Mouse (Mus musculus): ENCODE measurements around the gene Fam241b. TPM values are rescaled to one million over a fixed set of nuclear protein-coding genes. Genes with fewer than 3 reads are reported as not detected.

The Fam241b gene
- total and polyA plus RNA-seq, 3 experiments: 11.2 to 19.0 TPM; not detected in 1

GRCm38 (mm10) chr10:62104835-62105576 lies 38.7 kb downstream of the Fam241b start:
- Histone ChIP-seq H3K79me2 (ENCODE audit: control insufficient read depth, insufficient read depth, low read length, poor library complexity) (no peaks in the 10 kb centered on the region), H3K27ac (ENCODE audit: control insufficient read depth, low read depth, low read length) (no peak overlapping the region), H3K27me3 (ENCODE audit: control insufficient read depth in 1 of 2, insufficient read depth in 2 of 2, low read length in 2 of 2) (no peaks in the 10 kb centered on the region), H3K36me3 (ENCODE audit: control insufficient read depth in 1 of 2, insufficient read depth in 2 of 2, low read length in 2 of 2) (no peaks in the 10 kb centered on the region), H3K9ac (ENCODE audit: control insufficient read depth, low read depth, low read length, poor library complexity, severe bottlenecking) (no peak overlapping the region), H3K4me1 (ENCODE audit: control insufficient read depth in 1 of 2, insufficient read depth in 2 of 2, low read length in 2 of 2) (no peaks in the 10 kb centered on the region), H3K9me3 (replicated peaks; ENCODE audit: insufficient read depth, low read length) (no peaks in the 10 kb centered on the region), H3K4me3 (ENCODE audit: control insufficient read depth in 1 of 2, insufficient read depth in 1 of 2, low read depth in 2 of 2, low read length in 2 of 2) (no peak overlapping the region)
- TF ChIP-seq SMC3 (IDR thresholded peaks at IDR 0.05; ENCODE audit: low read depth, low read length) (peak; percentile 85), MXI1 (IDR thresholded peaks at IDR 0.05; ENCODE audit: low read depth, low read length) (0 out of 2 replicates have a peak, but pooled peaks have one; percentile 20), KAT2A (conservative IDR thresholded peaks at IDR 0.05; ENCODE audit: low read depth, low read length) (no peak), ZMIZ1 (IDR thresholded peaks at IDR 0.05; ENCODE audit: low read depth, low read length) (no peak), ZNF384 (IDR thresholded peaks at IDR 0.05; ENCODE audit: low read depth, low read length) (peak; percentile 72), MAZ (IDR thresholded peaks at IDR 0.05; ENCODE audit: low read depth, low read length) (0 out of 2 replicates have a peak, but pooled peaks have one; percentile 29), MYC (IDR thresholded peaks at IDR 0.05; ENCODE audit: low read depth, low read length) (peak; percentile 56; the same call in 1 of the 2 replicates), GABPA (IDR thresholded peaks at IDR 0.05; ENCODE audit: low read depth, low read length) (no peak), ZC3H11A (IDR thresholded peaks at IDR 0.05; ENCODE audit: low read depth, low read length) (peak; percentile 70), RAD21 (IDR thresholded peaks at IDR 0.05; ENCODE audit: low read depth, low read length) (peak; percentile 76), CTCF (IDR thresholded peaks at IDR 0.05 in 2 of 3, conservative IDR thresholded peaks at IDR 0.05 in 1 of 3; ENCODE audit: control insufficient read depth in 1 of 3, insufficient read depth in 1 of 3, low read depth in 2 of 3, low read length in 3 of 3, poor library complexity in 1 of 3, severe bottlenecking in 1 of 3) (peak; percentile 54 to 85 (median 82); a peak in 5 of 6 replicates)
- peak; percentile 72 for DNase-seq (ENCODE audit: low read depth, low spot score)

GRCm38 (mm10) chr10:62101504-62102439 lies 41.9 kb downstream of the Fam241b start:
- no peaks in the 10 kb centered on the region for H3K4me1 ChIP-seq (ENCODE audit: control insufficient read depth in 1 of 2, insufficient read depth in 2 of 2, low read length in 2 of 2)
- DNase-seq (ENCODE audit: low read depth, low spot score): peak; percentile 66
- H3K9me3 ChIP-seq (replicated peaks; ENCODE audit: insufficient read depth, low read length): no peaks in the 10 kb centered on the region
- H3K27ac ChIP-seq (ENCODE audit: control insufficient read depth, low read depth, low read length): no peak overlapping the region
- no peaks in the 10 kb centered on the region for H3K36me3 ChIP-seq (ENCODE audit: control insufficient read depth in 1 of 2, insufficient read depth in 2 of 2, low read length in 2 of 2)
- no peaks in the 10 kb centered on the region for H3K27me3 ChIP-seq (ENCODE audit: control insufficient read depth in 1 of 2, insufficient read depth in 2 of 2, low read length in 2 of 2)
- H3K4me3 ChIP-seq (ENCODE audit: control insufficient read depth in 1 of 2, insufficient read depth in 1 of 2, low read depth in 2 of 2, low read length in 2 of 2): no peak overlapping the region
- H3K79me2 ChIP-seq (ENCODE audit: control insufficient read depth, insufficient read depth, low read length, poor library complexity): no peaks in the 10 kb centered on the region
- H3K9ac ChIP-seq (ENCODE audit: control insufficient read depth, low read depth, low read length, poor library complexity, severe bottlenecking): no peak overlapping the region
- TF ChIP-seq MXI1 (IDR thresholded peaks at IDR 0.05; ENCODE audit: low read depth, low read length) (no peak), TCF12 (IDR thresholded peaks at IDR 0.05; ENCODE audit: low read depth, low read length) (no peak), ZC3H11A (IDR thresholded peaks at IDR 0.05; ENCODE audit: low read depth, low read length) (peak; percentile 27; the same call in 1 of the 2 replicates), CHD1 (IDR thresholded peaks at IDR 0.05; ENCODE audit: low read depth, low read length) (no peak), CTCF (IDR thresholded peaks at IDR 0.05 in 2 of 3, conservative IDR thresholded peaks at IDR 0.05 in 1 of 3; ENCODE audit: control insufficient read depth in 1 of 3, insufficient read depth in 1 of 3, low read depth in 2 of 3, low read length in 3 of 3, poor library complexity in 1 of 3, severe bottlenecking in 1 of 3) (peak; percentile 77 to 80 (median 77)), RAD21 (IDR thresholded peaks at IDR 0.05; ENCODE audit: low read depth, low read length) (peak; percentile 66), SMC3 (IDR thresholded peaks at IDR 0.05; ENCODE audit: low read depth, low read length) (peak; percentile 75), USF1 (IDR thresholded peaks at IDR 0.05; ENCODE audit: low read depth, low read length) (no peak), CHD2 (IDR thresholded peaks at IDR 0.05; ENCODE audit: low read length) (no peak), BHLHE40 (IDR thresholded peaks at IDR 0.05; ENCODE audit: borderline replicate concordance, low read depth, low read length) (no peak), MEF2A (IDR thresholded peaks at IDR 0.05; ENCODE audit: extremely low read depth, insufficient replicate concordance, low read depth, low read length, poor library complexity, severe bottlenecking) (no peak), MYB (IDR thresholded peaks at IDR 0.05; ENCODE audit: low read depth, low read length) (no peak), KAT2A (conservative IDR thresholded peaks at IDR 0.05; ENCODE audit: low read depth, low read length) (no peak), HCFC1 (IDR thresholded peaks at IDR 0.05; ENCODE audit: low read depth, low read length) (no peak), ELF1 (IDR thresholded peaks at IDR 0.05; ENCODE audit: low read depth, low read length) (no peak), RCOR1 (IDR thresholded peaks at IDR 0.05; ENCODE audit: low read depth, low read length) (no peak)
